Mouse (Mus musculus) limb, embryonic 10.5 days (tissue): ENCODE results near the gene Baat. TPM values are rescaled to one million over a fixed set of nuclear protein-coding genes. Genes with fewer than 3 reads are reported as not detected.
A peak's percentile ranks its signal among the peaks of the same experiment; 100 is the strongest.
"Not testable (repeated sequence)": the region's sequence is repeated elsewhere in the genome, so short reads cannot be mapped to it uniquely, and the experiment has no call there.

Source experiments
- DNase-seq: peaks from one replicate; pipeline ENCODE4 v3.0.0-alpha.2; 2017; ENCODE audit warnings: low spot score
- H3K27ac ChIP-seq: fragments of 300-500 bp; sonication (generic); 2 replicates; pipeline ENCODE4 v1.5.1; 2016; ENCODE audit warnings: mild to moderate bottlenecking
- H3K27me3 ChIP-seq: fragments of 300-500 bp; sonication (generic); 2 replicates; pipeline ENCODE4 v1.6.1; 2016; ENCODE audit warnings: low read depth, mild to moderate bottlenecking; ENCODE audit not compliant: poor library complexity, severe bottlenecking
- H3K36me3 ChIP-seq: fragments of 300-500 bp; sonication (generic); 2 replicates; pipeline ENCODE4 v1.6.1; 2016; ENCODE audit warnings: mild to moderate bottlenecking, moderate library complexity
- H3K4me1 ChIP-seq: fragments of 300-500 bp; sonication (generic); 2 replicates; pipeline ENCODE4 v1.6.1; 2016
- H3K4me3 ChIP-seq: fragments of 300-500 bp; sonication (generic); 2 replicates; pipeline ENCODE4 v1.5.1; 2016; ENCODE audit warnings: mild to moderate bottlenecking, moderate library complexity
- H3K9me3 ChIP-seq: fragments of 300-500 bp; sonication (generic); replicated peaks from 2 replicates; pipeline ENCODE4 v1.6.1; 2016; ENCODE audit warnings: mild to moderate bottlenecking
- WGBS: fragments of 180-500 bp; shearing (Covaris S2); methylation state at CpG from one replicate; pipeline ENCODE4 v1.1.7; 2016; 5-methylcytosine and 5-hydroxymethylcytosine counted together
- polyA plus RNA-seq: library from polyadenylated mRNA; unstranded; fragments of >200 nt; fragmentation: Nextera tagmentation; extraction: Ambion mirVana; gene quantifications from 2 replicates; pipeline ENCODE4 v1.2.1, GENCODE M21; 2016

The Baat gene
- polyA plus RNA-seq, 1 experiment from 2014 or later: 0.21 TPM

GRCm38 (mm10) chr4:49478118-49478877 lies 28.1 kb downstream of the Baat start:
- no peak overlapping the region; the same call in 1 of the 2 replicates for H3K27ac ChIP-seq
- H3K27me3 ChIP-seq: no peaks in the 10 kb centered on the region
- H3K9me3 ChIP-seq: no peaks in the 10 kb centered on the region
- 22% methylated on average over 19 of the region's 19 CpGs for WGBS
- H3K36me3 ChIP-seq: no peaks in the 10 kb centered on the region
- H3K4me3 ChIP-seq: peak overlapping the region; percentile 36
- peaks cover 14% of the 10 kb centered on the region for H3K4me1 ChIP-seq
- peak; percentile 55 for DNase-seq

- Histone ChIP-seq H3K27ac (no peak overlapping the region), H3K36me3 (no peaks in the 10 kb centered on the region), H3K4me1 (peaks cover 6% of the 10 kb centered on the region), H3K9me3 (no peaks in the 10 kb centered on the region), H3K27me3 (no peaks in the 10 kb centered on the region), H3K4me3 (no peak overlapping the region)
- DNase-seq: no peak
These were observed 31.8 kb downstream of the Baat start for GRCm38 (mm10) chr4:49474583-49474982.

- H3K36me3 ChIP-seq: no peaks in the 10 kb centered on the region
- H3K4me1 ChIP-seq: peaks cover 5% of the 10 kb centered on the region
- H3K4me3 ChIP-seq: no peak within 1 kb of the TSS
- no peak within 1 kb of the TSS for H3K27ac ChIP-seq
- 55% methylated on average over 3 of the region's 3 CpGs for WGBS
- no peak for DNase-seq
- no peaks in the 10 kb centered on the region for H3K9me3 ChIP-seq
- H3K27me3 ChIP-seq: no peaks in the 10 kb centered on the region
These were observed 32.8 kb downstream of the Baat start, which contains the start of gene Acnat1 for GRCm38 (mm10) chr4:49473435-49474100. TSS of gene Acnat1 (minus strand) at chr4:49473912.

- Histone ChIP-seq H3K9me3 (no peaks in the 10 kb centered on the region), H3K4me1 (no peaks in the 10 kb centered on the region), H3K36me3 (no peaks in the 10 kb centered on the region), H3K27me3 (no peaks in the 10 kb centered on the region), H3K4me3 (no peak overlapping the region), H3K27ac (no peak overlapping the region)
- no peak for DNase-seq
- WGBS: 81% methylated on average over 3 of the region's 3 CpGs
These were observed 36.8 kb downstream of the Baat start for GRCm38 (mm10) chr4:49469435-49470151.

- no peaks in the 10 kb centered on the region for H3K27me3 ChIP-seq
- H3K4me1 ChIP-seq: no peaks in the 10 kb centered on the region
- H3K9me3 ChIP-seq: no peaks in the 10 kb centered on the region
- 89% methylated on average over 6 of the region's 6 CpGs for WGBS
- no peaks in the 10 kb centered on the region for H3K36me3 ChIP-seq
- no peak overlapping the region for H3K27ac ChIP-seq
- no peak for DNase-seq
- no peak overlapping the region for H3K4me3 ChIP-seq
These were observed 39.0 kb downstream of the Baat start for GRCm38 (mm10) chr4:49467360-49467759.

GRCm38 (mm10) chr4:49456171-49456570 lies 50.2 kb downstream of the Baat start:
- Histone ChIP-seq H3K27me3 (no peaks in the 10 kb centered on the region), H3K27ac (no peak overlapping the region), H3K4me3 (no peak overlapping the region), H3K36me3 (no peaks in the 10 kb centered on the region), H3K4me1 (no peaks in the 10 kb centered on the region), H3K9me3 (no peaks in the 10 kb centered on the region)
- no peak for DNase-seq
- WGBS: 87% methylated on average over 2 of the region's 2 CpGs

- no peaks in the 10 kb centered on the region for H3K9me3 ChIP-seq
- no peak overlapping the region for H3K27ac ChIP-seq
- H3K27me3 ChIP-seq: no peaks in the 10 kb centered on the region
- H3K4me3 ChIP-seq: no peak overlapping the region
- 90% methylated on average over 1 of the region's 1 CpGs for WGBS
- DNase-seq: no peak
- no peaks in the 10 kb centered on the region for H3K36me3 ChIP-seq
- no peaks in the 10 kb centered on the region for H3K4me1 ChIP-seq
These were observed 54.4 kb downstream of the Baat start for GRCm38 (mm10) chr4:49451848-49452551.

- DNase-seq, H3K4me1 ChIP-seq, H3K36me3 ChIP-seq, H3K27me3 ChIP-seq, H3K4me3 ChIP-seq, H3K9me3 ChIP-seq, H3K27ac ChIP-seq: not testable (repeated sequence)
- 100% methylated on average over 1 of the region's 1 CpGs for WGBS
These were observed 55.1 kb downstream of the Baat start for GRCm38 (mm10) chr4:49451133-49451847.

Other genes with a start within 250 kb of the Baat start
- gene Acnat2, start 98.4 kb downstream of the Baat start, polyA plus RNA-seq: not detected in 2 replicates
- gene Acnat1, start 32.6 kb downstream of the Baat start, polyA plus RNA-seq: 0.10 TPM in 1 of 2 replicates, not detected in the other
- 79.6 and 86.6 TPM in 2 replicates for gene Mrpl50, start 14.5 kb upstream of the Baat start, polyA plus RNA-seq
- 8.8 and 11.3 TPM in 2 replicates for gene Zfp189, start 14.6 kb upstream of the Baat start, polyA plus RNA-seq
- not detected in 2 replicates for gene Aldob, start 43.0 kb upstream of the Baat start, polyA plus RNA-seq
- 7.2 and 10.9 TPM in 2 replicates for gene Tmem246, start 91.3 kb upstream of the Baat start, polyA plus RNA-seq
- 44.9 and 50.5 TPM in 2 replicates for gene Rnf20, start 125.4 kb upstream of the Baat start, polyA plus RNA-seq
- 0.05 TPM in 1 of 2 replicates, not detected in the other for gene Ppp3r2, start 175.5 kb upstream of the Baat start, polyA plus RNA-seq